Mouse (Mus musculus) liver, embryonic 14.5 days (tissue): ENCODE data around the gene Aqr.

Source experiments
- CTCF ChIP-seq: IDR thresholded peaks from 2 replicates; pipeline ENCODE4 v1.5.1; 2016; ENCODE audit warnings: antibody characterized with exemption, low read depth, control low read depth
- EP300 ChIP-seq: IDR thresholded peaks from 2 replicates; pipeline ENCODE4 v1.6.1; 2016; ENCODE audit warnings: antibody characterized with exemption, low read depth

GRCm38 (mm10) chr2:114133355-114133754, 53.5 kb downstream of the Aqr start:
- TF ChIP-seq CTCF = no peak
- TF ChIP-seq EP300 = no peak
